Mouse (Mus musculus): ENCODE data around the gene Dvl2. TPM values are rescaled to one million over a fixed set of nuclear protein-coding genes. Genes with fewer than 3 reads are reported as not detected.
A peak's percentile ranks its signal among the peaks of the same experiment; 100 is the strongest.

Gene Dvl2
- total and polyA plus RNA-seq, 2 experiments from 2014 or later: 20.0 to 33.3 TPM

GRCm38 (mm10) chr11:70023481-70024150, 23.2 kb downstream of the Dvl2 start:
- Histone ChIP-seq H3K9ac (replicated peaks; ENCODE audit: low read length, poor library complexity, severe bottlenecking) (peak overlapping the region; percentile 58), H3K36me3 (ENCODE audit: insufficient read depth, low read length) (no peaks in the 10 kb centered on the region), H3K9me3 (ENCODE audit: low read length) (no peaks in the 10 kb centered on the region), H3K27me3 (ENCODE audit: insufficient read depth, low read length) (no peaks in the 10 kb centered on the region), H3K4me3 (ENCODE audit: low read depth, low read length) (peak overlapping the region; percentile 35), H3K4me2 (ENCODE audit: low read depth, low read length, poor library complexity, severe bottlenecking) (peak overlapping the region; percentile 68), H3K27ac (ENCODE audit: low read depth, low read length) (no peak overlapping the region), H3K4me1 (ENCODE audit: insufficient read depth, low read length) (peaks cover 37% of the 10 kb centered on the region)
- DNase-seq (ENCODE audit: low spot score) (peak; percentile 64), ATAC-seq (ENCODE audit: low FRiP score) (no peak)
- 5% methylated on average over 22 of the region's 29 CpGs for WGBS
- TF ChIP-seq CTCF (IDR thresholded peaks at IDR 0.05): no peak

GRCm38 (mm10) chr11:70024151-70024514, 23.7 kb downstream of the Dvl2 start:
- H3K4me1 ChIP-seq (ENCODE audit: insufficient read depth, low read length): peaks cover 40% of the 10 kb centered on the region
- H3K4me2 ChIP-seq (ENCODE audit: low read depth, low read length, poor library complexity, severe bottlenecking): peak overlapping the region; percentile 68
- no peak for DNase-seq (ENCODE audit: low spot score)
- no peaks in the 10 kb centered on the region for H3K27me3 ChIP-seq (ENCODE audit: insufficient read depth, low read length)
- H3K9me3 ChIP-seq (ENCODE audit: low read length): no peaks in the 10 kb centered on the region
- peak overlapping the region; percentile 26 for H3K27ac ChIP-seq (ENCODE audit: low read depth, low read length)
- TF ChIP-seq CTCF (IDR thresholded peaks at IDR 0.05): no peak
- no peaks in the 10 kb centered on the region for H3K36me3 ChIP-seq (ENCODE audit: insufficient read depth, low read length)
- no peak for ATAC-seq (ENCODE audit: low FRiP score)
- H3K9ac ChIP-seq (replicated peaks; ENCODE audit: low read length, poor library complexity, severe bottlenecking): peak overlapping the region; percentile 58
- WGBS: 11% methylated on average over 6 of the region's 6 CpGs
- H3K4me3 ChIP-seq (ENCODE audit: low read depth, low read length): peak overlapping the region; percentile 35

GRCm38 (mm10) chr11:70026689-70027088, 26.3 kb downstream of the Dvl2 start:
- Histone ChIP-seq H3K4me3 (ENCODE audit: low read depth, low read length) (peak overlapping the region; percentile 20), H3K36me3 (ENCODE audit: insufficient read depth, low read length) (peaks cover 8% of the 10 kb centered on the region), H3K4me1 (ENCODE audit: insufficient read depth, low read length) (peaks cover 48% of the 10 kb centered on the region), H3K9me3 (ENCODE audit: low read length) (no peaks in the 10 kb centered on the region), H3K9ac (replicated peaks; ENCODE audit: low read length, poor library complexity, severe bottlenecking) (peak overlapping the region; percentile 54), H3K27ac (ENCODE audit: low read depth, low read length) (peak overlapping the region; percentile 90), H3K27me3 (ENCODE audit: insufficient read depth, low read length) (no peaks in the 10 kb centered on the region), H3K4me2 (ENCODE audit: low read depth, low read length, poor library complexity, severe bottlenecking) (peak overlapping the region; percentile 58)
- ATAC-seq (ENCODE audit: low FRiP score) (no peak), DNase-seq (ENCODE audit: low spot score) (peak; percentile 60)
- no peak for TF ChIP-seq CTCF (IDR thresholded peaks at IDR 0.05)
- 5% methylated on average over 19 of the region's 19 CpGs for WGBS

GRCm38 (mm10) chr11:70027397-70027796, 27.0 kb downstream of the Dvl2 start:
- H3K9ac ChIP-seq (replicated peaks; ENCODE audit: low read length, poor library complexity, severe bottlenecking): peak overlapping the region; percentile 54
- no peak for TF ChIP-seq CTCF (IDR thresholded peaks at IDR 0.05)
- peaks cover 15% of the 10 kb centered on the region for H3K36me3 ChIP-seq (ENCODE audit: insufficient read depth, low read length)
- H3K4me3 ChIP-seq (ENCODE audit: low read depth, low read length): no peak overlapping the region
- H3K4me2 ChIP-seq (ENCODE audit: low read depth, low read length, poor library complexity, severe bottlenecking): peak overlapping the region; percentile 58
- 29% methylated on average over 9 of the region's 9 CpGs for WGBS
- DNase-seq (ENCODE audit: low spot score) (no peak), ATAC-seq (ENCODE audit: low FRiP score) (no peak)
- H3K9me3 ChIP-seq (ENCODE audit: low read length): no peaks in the 10 kb centered on the region
- H3K27me3 ChIP-seq (ENCODE audit: insufficient read depth, low read length): no peaks in the 10 kb centered on the region
- H3K4me1 ChIP-seq (ENCODE audit: insufficient read depth, low read length): peaks cover 47% of the 10 kb centered on the region
- H3K27ac ChIP-seq (ENCODE audit: low read depth, low read length): peak overlapping the region; percentile 90

GRCm38 (mm10) chr11:70028401-70029129, 28.2 kb downstream of the Dvl2 start:
- no peak; the same call in 1 of the 2 replicates for ATAC-seq (ENCODE audit: low FRiP score)
- Histone ChIP-seq H3K27me3 (ENCODE audit: insufficient read depth, low read length) (no peaks in the 10 kb centered on the region), H3K9me3 (ENCODE audit: low read length) (no peaks in the 10 kb centered on the region), H3K27ac (ENCODE audit: low read depth, low read length) (peak overlapping the region; percentile 90), H3K9ac (replicated peaks; ENCODE audit: low read length, poor library complexity, severe bottlenecking) (peak overlapping the region; percentile 54), H3K4me2 (ENCODE audit: low read depth, low read length, poor library complexity, severe bottlenecking) (peak overlapping the region; percentile 58), H3K4me3 (ENCODE audit: low read depth, low read length) (peak overlapping the region; percentile 30), H3K4me1 (ENCODE audit: insufficient read depth, low read length) (peaks cover 42% of the 10 kb centered on the region), H3K36me3 (ENCODE audit: insufficient read depth, low read length) (peaks cover 27% of the 10 kb centered on the region)
- TF ChIP-seq CTCF (IDR thresholded peaks at IDR 0.05): no peak
- WGBS: 16% methylated on average over 12 of the region's 12 CpGs
- no peak for DNase-seq (ENCODE audit: low spot score)

Measured in midbrain, postnatal 0 days (tissue).